ENCODE assay signal across 7 mouse cellular contexts in the genomic region with DNA sequence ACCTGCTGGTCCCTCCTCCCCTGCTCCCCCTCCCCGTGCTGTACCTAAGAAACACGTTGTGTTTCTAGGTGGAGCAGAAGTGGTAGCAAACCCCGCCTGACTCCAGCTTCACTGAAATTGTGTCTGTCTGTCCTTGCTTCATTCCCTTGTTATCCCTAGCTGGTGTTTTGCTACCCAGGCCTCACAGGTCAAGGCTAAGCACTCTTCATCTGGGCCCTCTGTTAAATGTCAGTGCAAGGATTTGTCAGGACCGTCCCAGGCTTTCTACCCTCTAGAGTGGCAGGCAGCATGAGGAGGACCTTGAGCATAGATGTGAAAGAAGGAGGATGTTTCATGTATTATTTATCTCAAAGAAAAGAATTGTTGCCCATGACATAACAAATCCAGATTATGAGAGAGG.
"Had no signal": no experiment of that assay in that cellular context is flagged by ENCODE, and none has a peak within 500 bp of the region (broad histone marks: within the 10 kb centered on the region; RNA-seq: fewer than 3 reads in every experiment).

No protein-coding gene starts in this region.

- DNase-seq: lung, adult 2 months; lung, postnatal 14 days; lung, postnatal 36 days; right cerebral cortex, postnatal 14 days; thymus, adult 2 months; thymus, postnatal 25 days; thymus, postnatal 4 days had no signal
